Mouse (Mus musculus) forebrain, embryonic 15.5 days (tissue): ENCODE measurements around the gene Rab3gap2. TPM values are rescaled to one million over a fixed set of nuclear protein-coding genes. Genes with fewer than 3 reads are reported as not detected.
A peak's percentile ranks its signal among the peaks of the same experiment; 100 is the strongest.

Source experiments
- ATAC-seq: fragments of 200-750 bp; cut with Nextera tagmentation; replicated peaks from 2 replicates; pipeline ENCODE4 v1.8.0; 2017; ENCODE audit warnings: mild to moderate bottlenecking, moderate TSS enrichment, moderate library complexity
- H3K27ac ChIP-seq: fragments of 300-500 bp; sonication (generic); replicated peaks from 2 replicates; pipeline ENCODE4 v1.5.1; 2015; ENCODE audit warnings: mild to moderate bottlenecking, inconsistent platforms
- H3K27me3 ChIP-seq: fragments of 300-500 bp; sonication (generic); 2 replicates; pipeline ENCODE4 v1.6.1; 2015; ENCODE audit warnings: inconsistent platforms
- H3K36me3 ChIP-seq: fragments of 300-500 bp; sonication (generic); 2 replicates; pipeline ENCODE4 v1.6.1; 2015; ENCODE audit warnings: mild to moderate bottlenecking, inconsistent platforms
- H3K4me1 ChIP-seq: fragments of 300-500 bp; sonication (generic); 2 replicates; pipeline ENCODE4 v1.6.1; 2015; ENCODE audit warnings: inconsistent platforms
- H3K4me2 ChIP-seq: fragments of 300-500 bp; sonication (generic); replicated peaks from 2 replicates; pipeline ENCODE4 v1.6.1; 2015; ENCODE audit warnings: mild to moderate bottlenecking, inconsistent platforms
- H3K4me3 ChIP-seq: fragments of 300-500 bp; sonication (generic); 2 replicates; pipeline ENCODE4 v1.5.1; 2015; ENCODE audit warnings: mild to moderate bottlenecking, inconsistent platforms
- H3K9ac ChIP-seq: fragments of 300-500 bp; sonication (generic); replicated peaks from 2 replicates; pipeline ENCODE4 v1.6.1; 2015; ENCODE audit warnings: mild to moderate bottlenecking, inconsistent platforms
- H3K9me3 ChIP-seq: fragments of 300-500 bp; sonication (generic); 2 replicates; pipeline ENCODE4 v1.6.1; 2016; ENCODE audit warnings: inconsistent platforms
- WGBS: fragments of 180-500 bp; shearing (Covaris S2); methylation state at CpG from one replicate; pipeline ENCODE4 v1.1.7; 2015; ENCODE audit warnings: mixed read lengths; 5-methylcytosine and 5-hydroxymethylcytosine counted together
- polyA plus RNA-seq: library from polyadenylated mRNA; unstranded; fragments of >200 nt; fragmentation: Nextera tagmentation; extraction: Ambion mirVana; gene quantifications from 2 replicates; pipeline ENCODE4 v1.2.1, GENCODE M21; 2015

Rab3gap2 gene
- 25.8 and 27.4 TPM in 2 replicates for polyA plus RNA-seq

- H3K27me3 ChIP-seq, result no peaks in the 10 kb centered on the region
- H3K36me3 ChIP-seq, result no peaks in the 10 kb centered on the region
- peak within 1 kb of the TSS; percentile 91 for H3K9ac ChIP-seq
- no peaks in the 10 kb centered on the region for H3K9me3 ChIP-seq
- H3K27ac ChIP-seq, result peak within 1 kb of the TSS; percentile 71
- H3K4me1 ChIP-seq, result peaks cover 39% of the 10 kb centered on the region
- H3K4me3 ChIP-seq, result peak within 1 kb of the TSS; percentile 74
- under 1% methylated on average over 57 of the region's 57 CpGs for WGBS
- ATAC-seq, result peak; percentile 96
- H3K4me2 ChIP-seq, result peak within 1 kb of the TSS; percentile 81
Measured at GRCm38 (mm10) chr1:185203909-185204661, at the start of gene Rab3gap2. Gene Rab3gap2, plus strand, starts transcription at chr1:185204117.

- H3K4me2 ChIP-seq, result no peak overlapping the region
- no peak overlapping the region for H3K9ac ChIP-seq
- H3K27me3 ChIP-seq, result no peaks in the 10 kb centered on the region
- no peaks in the 10 kb centered on the region for H3K4me1 ChIP-seq
- 88% methylated on average over 5 of the region's 5 CpGs for WGBS
- H3K27ac ChIP-seq, result no peak overlapping the region
- H3K36me3 ChIP-seq, result no peaks in the 10 kb centered on the region
- no peak for ATAC-seq
- H3K4me3 ChIP-seq, result no peak overlapping the region
- H3K9me3 ChIP-seq, result no peaks in the 10 kb centered on the region
Measured at GRCm38 (mm10) chr1:185173641-185174040, 30.3 kb upstream of the Rab3gap2 start.

- H3K36me3 ChIP-seq, result no peaks in the 10 kb centered on the region
- no peak overlapping the region for H3K27ac ChIP-seq
- H3K9me3 ChIP-seq, result no peaks in the 10 kb centered on the region
- no peaks in the 10 kb centered on the region for H3K27me3 ChIP-seq
- H3K9ac ChIP-seq, result no peak overlapping the region
- WGBS, result 83% methylated on average over 6 of the region's 6 CpGs
- ATAC-seq, result no peak
- H3K4me1 ChIP-seq, result no peaks in the 10 kb centered on the region
- no peak overlapping the region for H3K4me3 ChIP-seq
- no peak overlapping the region for H3K4me2 ChIP-seq
Measured at GRCm38 (mm10) chr1:185177860-185178259, 26.1 kb upstream of the Rab3gap2 start.

GRCm38 (mm10) chr1:185183591-185184330 is 20.2 kb upstream of the Rab3gap2 start:
- H3K27ac ChIP-seq, result no peak overlapping the region
- no peak overlapping the region for H3K4me3 ChIP-seq
- H3K27me3 ChIP-seq, result no peaks in the 10 kb centered on the region
- no peak overlapping the region for H3K4me2 ChIP-seq
- no peak overlapping the region for H3K9ac ChIP-seq
- 0 out of 2 replicates have a peak, but pooled peaks cover 5% of the 10 kb centered on the region for H3K4me1 ChIP-seq
- WGBS, result 40% methylated on average over 9 of the region's 9 CpGs
- ATAC-seq, result no peak
- no peaks in the 10 kb centered on the region for H3K36me3 ChIP-seq
- no peaks in the 10 kb centered on the region for H3K9me3 ChIP-seq

GRCm38 (mm10) chr1:185185556-185185955 is 18.4 kb upstream of the Rab3gap2 start:
- Histone ChIP-seq H3K4me2 (no peak overlapping the region), H3K9me3 (no peaks in the 10 kb centered on the region), H3K27me3 (no peaks in the 10 kb centered on the region), H3K4me3 (no peak overlapping the region), H3K9ac (no peak overlapping the region), H3K4me1 (0 out of 2 replicates have a peak, but pooled peaks cover 5% of the 10 kb centered on the region), H3K27ac (no peak overlapping the region), H3K36me3 (no peaks in the 10 kb centered on the region)
- peak; percentile 52; the same call in 1 of the 2 replicates for ATAC-seq
- WGBS, result 50% methylated on average over 9 of the region's 9 CpGs

- no peaks in the 10 kb centered on the region for H3K9me3 ChIP-seq
- 0 out of 2 replicates have a peak, but pooled peaks cover 5% of the 10 kb centered on the region for H3K4me1 ChIP-seq
- no peaks in the 10 kb centered on the region for H3K36me3 ChIP-seq
- no peaks in the 10 kb centered on the region for H3K27me3 ChIP-seq
- no peak overlapping the region for H3K4me2 ChIP-seq
- H3K27ac ChIP-seq, result no peak overlapping the region
- H3K4me3 ChIP-seq, result no peak overlapping the region
- 68% methylated on average over 13 of the region's 13 CpGs for WGBS
- peak; percentile 49; the same call in 1 of the 2 replicates for ATAC-seq
- H3K9ac ChIP-seq, result no peak overlapping the region
Measured at GRCm38 (mm10) chr1:185187135-185187785, 16.7 kb upstream of the Rab3gap2 start.

- Histone ChIP-seq H3K9ac (no peak overlapping the region), H3K27ac (no peak overlapping the region), H3K4me2 (no peak overlapping the region), H3K4me3 (no peak overlapping the region), H3K27me3 (no peaks in the 10 kb centered on the region), H3K4me1 (0 out of 2 replicates have a peak, but pooled peaks cover 2% of the 10 kb centered on the region), H3K36me3 (no peaks in the 10 kb centered on the region), H3K9me3 (no peaks in the 10 kb centered on the region)
- ATAC-seq, result no peak
- 90% methylated on average over 9 of the region's 9 CpGs for WGBS
Measured at GRCm38 (mm10) chr1:185189901-185190300, 14.0 kb upstream of the Rab3gap2 start.

- H3K4me1 ChIP-seq, result 0 out of 2 replicates have a peak, but pooled peaks cover 2% of the 10 kb centered on the region
- ATAC-seq, result no peak
- H3K9ac ChIP-seq, result no peak overlapping the region
- 85% methylated on average over 8 of the region's 8 CpGs for WGBS
- no peaks in the 10 kb centered on the region for H3K9me3 ChIP-seq
- no peak overlapping the region for H3K4me3 ChIP-seq
- H3K36me3 ChIP-seq, result no peaks in the 10 kb centered on the region
- no peak overlapping the region for H3K4me2 ChIP-seq
- no peak overlapping the region for H3K27ac ChIP-seq
- no peaks in the 10 kb centered on the region for H3K27me3 ChIP-seq
Measured at GRCm38 (mm10) chr1:185192087-185192486, 11.8 kb upstream of the Rab3gap2 start.

GRCm38 (mm10) chr1:185193509-185193908 is 10.4 kb upstream of the Rab3gap2 start:
- H3K9ac ChIP-seq, result no peak overlapping the region
- no peaks in the 10 kb centered on the region for H3K9me3 ChIP-seq
- no peak overlapping the region for H3K27ac ChIP-seq
- H3K4me3 ChIP-seq, result no peak overlapping the region
- H3K36me3 ChIP-seq, result no peaks in the 10 kb centered on the region
- H3K27me3 ChIP-seq, result no peaks in the 10 kb centered on the region
- 13% methylated on average over 10 of the region's 10 CpGs for WGBS
- H3K4me1 ChIP-seq, result no peaks in the 10 kb centered on the region
- no peak overlapping the region for H3K4me2 ChIP-seq
- peak; percentile 57 for ATAC-seq

- WGBS, result 84% methylated on average over 3 of the region's 3 CpGs
- peaks cover 7% of the 10 kb centered on the region for H3K4me1 ChIP-seq
- H3K27me3 ChIP-seq, result no peaks in the 10 kb centered on the region
- H3K9ac ChIP-seq, result no peak overlapping the region
- ATAC-seq, result no peak
- H3K4me3 ChIP-seq, result no peak overlapping the region
- no peak overlapping the region for H3K27ac ChIP-seq
- no peaks in the 10 kb centered on the region for H3K9me3 ChIP-seq
- no peak overlapping the region for H3K4me2 ChIP-seq
- H3K36me3 ChIP-seq, result no peaks in the 10 kb centered on the region
Measured at GRCm38 (mm10) chr1:185196323-185196722, 7.6 kb upstream of the Rab3gap2 start.

- Histone ChIP-seq H3K27ac (0 out of 2 replicates have a peak overlapping the region, but pooled peaks have one; percentile 28), H3K9ac (no peak overlapping the region), H3K9me3 (no peaks in the 10 kb centered on the region), H3K4me1 (peaks cover 34% of the 10 kb centered on the region), H3K27me3 (no peaks in the 10 kb centered on the region), H3K36me3 (no peaks in the 10 kb centered on the region), H3K4me2 (0 out of 2 replicates have a peak overlapping the region, but pooled peaks have one; percentile 9), H3K4me3 (no peak overlapping the region)
- 20% methylated on average over 22 of the region's 22 CpGs for WGBS
- no peak for ATAC-seq
Measured at GRCm38 (mm10) chr1:185200571-185201395, 3.1 kb upstream of the Rab3gap2 start.
